Mouse (Mus musculus) liver, embryonic 14.5 days (tissue): ENCODE results near the gene Gm7271.

Source experiments
- CTCF ChIP-seq: IDR thresholded peaks from 2 replicates; pipeline ENCODE4 v1.5.1; 2016; ENCODE audit warnings: antibody characterized with exemption, low read depth, control low read depth
- EP300 ChIP-seq: IDR thresholded peaks from 2 replicates; pipeline ENCODE4 v1.6.1; 2016; ENCODE audit warnings: antibody characterized with exemption, low read depth

DNA sequence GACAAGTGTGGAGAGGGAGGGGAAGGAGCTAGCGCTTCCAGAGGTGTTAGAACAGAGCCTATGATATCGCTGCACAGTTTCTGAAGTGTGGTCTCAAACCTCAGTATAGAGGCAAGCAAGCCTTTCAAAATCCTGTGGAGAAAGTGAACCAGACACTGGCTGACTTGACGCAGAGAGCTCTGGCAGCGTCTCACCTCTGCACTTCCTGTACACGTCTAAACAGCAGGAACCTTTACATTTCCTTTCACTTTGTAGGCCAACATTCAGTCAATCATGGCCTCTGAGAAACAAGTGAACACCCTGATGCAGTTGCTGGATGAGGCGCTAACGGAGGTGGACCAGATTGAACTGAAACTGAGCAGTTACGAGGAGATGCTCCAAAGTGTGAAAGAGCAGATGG lies 59.4 kb downstream of the Gm7271 start:
- TF ChIP-seq CTCF: no peak
- no peak for TF ChIP-seq EP300
